Mouse (Mus musculus): Measurements from ENCODE around the gene Tmem170. TPM values are rescaled to one million over a fixed set of nuclear protein-coding genes. Genes with fewer than 3 reads are reported as not detected.

Gene Tmem170
- total and polyA plus RNA-seq, 3 experiments, result 0.51 to 12.5 (median 3.2) TPM

- no peak overlapping the region for H3K4me3 ChIP-seq (ENCODE audit: low read depth, low read length)
- H3K4me1 ChIP-seq (ENCODE audit: insufficient read depth, low read depth, low read length), result peaks cover 17% of the 10 kb centered on the region
- H3K36me3 ChIP-seq (replicated peaks), result peaks cover 88% of the 10 kb centered on the region
- H3K27me3 ChIP-seq (ENCODE audit: insufficient read depth, low read length), result no peaks in the 10 kb centered on the region
- ATAC-seq (ENCODE audit: extremely low read depth, insufficient number of reproducible peaks, low FRiP score, poor library complexity, severe bottlenecking) (no peak), DNase-seq (ENCODE audit: low spot score) (no peak)
- TF ChIP-seq GATA2 (IDR thresholded peaks at IDR 0.05; ENCODE audit: borderline replicate concordance, low read depth, low read length) (no peak), CTCF (IDR thresholded peaks at IDR 0.05; ENCODE audit: low read depth, low read length) (no peak), TAL1 (conservative IDR thresholded peaks at IDR 0.05; ENCODE audit: low read depth, low read length) (no peak), GATA1 (IDR thresholded peaks at IDR 0.05; ENCODE audit: borderline replicate concordance, low read length) (no peak), POLR2AphosphoS5 (IDR thresholded peaks at IDR 0.05; ENCODE audit: insufficient replicate concordance, low read depth, low read length) (no peak)
- no peaks in the 10 kb centered on the region for H3K9me3 ChIP-seq (replicated peaks)
These were observed 58.0 kb downstream of the Tmem170 start for GRCm38 (mm10) chr8:111818556-111818955.

DNA sequence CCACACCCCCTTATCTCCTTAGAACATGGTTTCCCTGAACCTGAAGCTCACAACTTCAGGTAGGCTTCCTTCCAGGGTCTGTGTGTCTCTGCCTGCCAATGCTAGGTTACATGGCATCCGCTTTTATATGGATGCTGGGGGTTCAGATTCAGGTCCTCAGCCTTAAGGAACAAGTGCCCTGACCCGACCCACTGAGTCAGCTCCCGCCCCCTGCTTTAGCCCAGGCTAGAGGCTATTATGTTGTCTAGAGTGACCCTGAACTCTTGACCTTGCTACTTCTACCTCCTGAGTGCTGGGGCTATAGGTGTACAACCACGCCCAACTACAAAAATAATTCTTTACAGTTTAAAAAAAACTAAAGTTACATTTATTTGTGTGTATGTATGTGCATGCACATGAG lies 61.5 kb downstream of the Tmem170 start:
- H3K4me1 ChIP-seq (ENCODE audit: insufficient read depth, low read depth, low read length), result peaks cover 8% of the 10 kb centered on the region
- no peak for ATAC-seq (ENCODE audit: extremely low read depth, insufficient number of reproducible peaks, low FRiP score, poor library complexity, severe bottlenecking)
- no peak for TF ChIP-seq TAL1 (conservative IDR thresholded peaks at IDR 0.05; ENCODE audit: low read depth, low read length)
- no peak for TF ChIP-seq POLR2AphosphoS5 (IDR thresholded peaks at IDR 0.05; ENCODE audit: insufficient replicate concordance, low read depth, low read length)
- TF ChIP-seq CTCF (IDR thresholded peaks at IDR 0.05; ENCODE audit: low read depth, low read length), result no peak
- no peak for TF ChIP-seq GATA2 (IDR thresholded peaks at IDR 0.05; ENCODE audit: borderline replicate concordance, low read depth, low read length)
- no peak for TF ChIP-seq GATA1 (IDR thresholded peaks at IDR 0.05; ENCODE audit: borderline replicate concordance, low read length)
- DNase-seq (ENCODE audit: low spot score), result no peak
- no peaks in the 10 kb centered on the region for H3K9me3 ChIP-seq (replicated peaks)
- H3K4me3 ChIP-seq (ENCODE audit: low read depth, low read length), result no peak overlapping the region
- H3K27me3 ChIP-seq (ENCODE audit: insufficient read depth, low read length), result no peaks in the 10 kb centered on the region
- peaks cover 85% of the 10 kb centered on the region for H3K36me3 ChIP-seq (replicated peaks)

DNA sequence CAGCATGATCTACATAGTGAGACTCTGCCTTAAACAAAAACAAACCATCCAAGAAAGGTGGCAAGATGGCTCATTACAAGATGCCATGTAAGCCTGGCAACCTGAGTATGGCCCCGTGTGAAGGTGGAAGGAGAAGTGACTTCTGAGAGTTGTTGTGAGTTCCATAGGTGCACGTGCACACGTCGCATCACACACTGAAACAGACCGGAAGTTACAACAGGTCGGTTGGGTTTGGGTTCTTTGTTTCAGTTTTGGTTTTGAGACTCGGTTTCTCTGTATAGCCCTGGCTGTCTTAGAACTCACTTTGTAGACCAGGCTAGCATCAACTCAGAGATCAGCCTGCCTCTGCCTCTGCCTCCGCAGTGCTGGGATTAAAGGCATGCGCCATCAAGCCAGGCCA lies 62.7 kb downstream of the Tmem170 start:
- H3K4me3 ChIP-seq (ENCODE audit: low read depth, low read length), result no peak overlapping the region
- no peak for ATAC-seq (ENCODE audit: extremely low read depth, insufficient number of reproducible peaks, low FRiP score, poor library complexity, severe bottlenecking)
- TF ChIP-seq GATA2 (IDR thresholded peaks at IDR 0.05; ENCODE audit: borderline replicate concordance, low read depth, low read length) (no peak), POLR2AphosphoS5 (IDR thresholded peaks at IDR 0.05; ENCODE audit: insufficient replicate concordance, low read depth, low read length) (no peak), CTCF (IDR thresholded peaks at IDR 0.05; ENCODE audit: low read depth, low read length) (no peak), GATA1 (IDR thresholded peaks at IDR 0.05; ENCODE audit: borderline replicate concordance, low read length) (no peak), TAL1 (conservative IDR thresholded peaks at IDR 0.05; ENCODE audit: low read depth, low read length) (no peak)
- H3K9me3 ChIP-seq (replicated peaks), result no peaks in the 10 kb centered on the region
- H3K4me1 ChIP-seq (ENCODE audit: insufficient read depth, low read depth, low read length), result peaks cover 7% of the 10 kb centered on the region
- peaks cover 85% of the 10 kb centered on the region for H3K36me3 ChIP-seq (replicated peaks)
- no peaks in the 10 kb centered on the region for H3K27me3 ChIP-seq (ENCODE audit: insufficient read depth, low read length)
- DNase-seq (ENCODE audit: low spot score), result no peak

Other genes starting within 250 kb of the Tmem170 start
- gene Ldhd, start 246.4 kb downstream of the Tmem170 start, total RNA-seq (2014; fragmentation: Nextera tagmentation), result not detected in 2 replicates
- 0.12 and 0.16 TPM in 2 replicates for gene Ldhd, start 246.4 kb downstream of the Tmem170 start, total RNA-seq (2017)
- not detected in 2 replicates for gene Ldhd, start 246.4 kb downstream of the Tmem170 start, polyA plus RNA-seq (2012)
- 16.1 and 21.1 TPM in 2 replicates for gene Zfp1, start 233.3 kb downstream of the Tmem170 start, total RNA-seq (2014; fragmentation: Nextera tagmentation)
- 10.9 and 11.8 TPM in 2 replicates for gene Zfp1, start 233.3 kb downstream of the Tmem170 start, total RNA-seq (2017)
- gene Zfp1, start 233.3 kb downstream of the Tmem170 start, polyA plus RNA-seq (2012), result 7.1 and 7.3 TPM in 2 replicates
- gene Ctrb1, start 185.7 kb downstream of the Tmem170 start, total RNA-seq (2014; fragmentation: Nextera tagmentation), result not detected in 2 replicates
- gene Ctrb1, start 185.7 kb downstream of the Tmem170 start, total RNA-seq (2017), result not detected in 2 replicates
- not detected in 2 replicates for gene Ctrb1, start 185.7 kb downstream of the Tmem170 start, polyA plus RNA-seq (2012)
- 0.68 and 1.1 TPM in 2 replicates for gene Bcar1, start 132.9 kb downstream of the Tmem170 start, total RNA-seq (2014; fragmentation: Nextera tagmentation)
- 1.0 and 1.2 TPM in 2 replicates for gene Bcar1, start 132.9 kb downstream of the Tmem170 start, total RNA-seq (2017)
- 0.28 and 0.39 TPM in 2 replicates for gene Bcar1, start 132.9 kb downstream of the Tmem170 start, polyA plus RNA-seq (2012)
- 140 and 160 TPM in 2 replicates for gene Cfdp1, start 22.5 kb downstream of the Tmem170 start, total RNA-seq (2014; fragmentation: Nextera tagmentation)
- 214 and 229 TPM in 2 replicates for gene Cfdp1, start 22.5 kb downstream of the Tmem170 start, total RNA-seq (2017)
- 20.7 and 26.1 TPM in 2 replicates for gene Cfdp1, start 22.5 kb downstream of the Tmem170 start, polyA plus RNA-seq (2012)
- not detected in 2 replicates for gene Chst5, start 33.7 kb upstream of the Tmem170 start, total RNA-seq (2014; fragmentation: Nextera tagmentation)
- gene Chst5, start 33.7 kb upstream of the Tmem170 start, total RNA-seq (2017), result 0.05 TPM in 1 of 2 replicates, not detected in the other
- not detected in 2 replicates for gene Chst5, start 33.7 kb upstream of the Tmem170 start, polyA plus RNA-seq (2012)
- gene Tmem231, start 57.1 kb upstream of the Tmem170 start, total RNA-seq (2014; fragmentation: Nextera tagmentation), result 10.7 and 15.2 TPM in 2 replicates
- gene Tmem231, start 57.1 kb upstream of the Tmem170 start, total RNA-seq (2017), result 7.0 and 8.9 TPM in 2 replicates
- gene Tmem231, start 57.1 kb upstream of the Tmem170 start, polyA plus RNA-seq (2012), result 8.8 and 9.1 TPM in 2 replicates
- gene Gabarapl2, start 64.0 kb upstream of the Tmem170 start, total RNA-seq (2014; fragmentation: Nextera tagmentation), result 36.6 and 43.8 TPM in 2 replicates
- gene Gabarapl2, start 64.0 kb upstream of the Tmem170 start, total RNA-seq (2017), result 50.4 and 53.7 TPM in 2 replicates
- gene Gabarapl2, start 64.0 kb upstream of the Tmem170 start, polyA plus RNA-seq (2012), result 2.1 and 3.7 TPM in 2 replicates
- gene Adat1, start 115.6 kb upstream of the Tmem170 start, total RNA-seq (2014; fragmentation: Nextera tagmentation), result 19.2 and 20.1 TPM in 2 replicates
- gene Adat1, start 115.6 kb upstream of the Tmem170 start, total RNA-seq (2017), result 7.6 and 8.2 TPM in 2 replicates
- gene Adat1, start 115.6 kb upstream of the Tmem170 start, polyA plus RNA-seq (2012), result 1.5 and 3.3 TPM in 2 replicates
- gene Kars, start 134.6 kb upstream of the Tmem170 start, total RNA-seq (2014; fragmentation: Nextera tagmentation), result 184 TPM in 2 replicates
- gene Kars, start 134.6 kb upstream of the Tmem170 start, total RNA-seq (2017), result 177 TPM in 2 replicates
- 87.8 and 113 TPM in 2 replicates for gene Kars, start 134.6 kb upstream of the Tmem170 start, polyA plus RNA-seq (2012)
- 18.4 and 26.1 TPM in 2 replicates for gene Terf2ip, start 134.6 kb upstream of the Tmem170 start, total RNA-seq (2014; fragmentation: Nextera tagmentation)
- 18.1 and 20.6 TPM in 2 replicates for gene Terf2ip, start 134.6 kb upstream of the Tmem170 start, total RNA-seq (2017)
- 8.7 and 10.8 TPM in 2 replicates for gene Terf2ip, start 134.6 kb upstream of the Tmem170 start, polyA plus RNA-seq (2012)
- not detected in 2 replicates for gene Gm6793, start 138.3 kb upstream of the Tmem170 start, total RNA-seq (2014; fragmentation: Nextera tagmentation)
- 0.06 and 0.11 TPM in 2 replicates for gene Gm6793, start 138.3 kb upstream of the Tmem170 start, total RNA-seq (2017)
- 0.24 TPM in 1 of 2 replicates, not detected in the other for gene Gm6793, start 138.3 kb upstream of the Tmem170 start, polyA plus RNA-seq (2012)